Mouse (Mus musculus): Measurements from ENCODE around the gene Ell. TPM values are rescaled to one million over a fixed set of nuclear protein-coding genes. Genes with fewer than 3 reads are reported as not detected.

Ell gene
- polyA plus RNA-seq, 1 experiment from 2014 or later = 9.7 TPM

- Histone ChIP-seq H3K4me3 (replicated peaks) (peak overlapping the region; percentile 47), H3K36me3 (peaks cover 4% of the 10 kb centered on the region; the same call in 1 of the 2 replicates), H3K27me3 (peaks cover 81% of the 10 kb centered on the region), H3K9me3 (replicated peaks) (no peaks in the 10 kb centered on the region), H3K4me2 (peak overlapping the region; percentile 72), H3K27ac (peak overlapping the region; percentile 84), H3K4me1 (replicated peaks) (peaks cover 76% of the 10 kb centered on the region), H3K9ac (peak overlapping the region; percentile 62)
- WGBS (ENCODE audit: insufficient replicate concordance) = 3% methylated on average over 39 of the region's 39 CpGs
- peak; percentile 79 for DNase-seq
- ATAC-seq (ENCODE audit: low read depth) = peak; percentile 86
Observed at GRCm38 (mm10) chr8:70500386-70501301, 38.6 kb upstream of the Ell start.

- DNase-seq (no peak), ATAC-seq (ENCODE audit: low read depth) (no peak)
- H3K4me3 ChIP-seq (replicated peaks) = peak overlapping the region; percentile 47
- no peaks in the 10 kb centered on the region for H3K9me3 ChIP-seq (replicated peaks)
- peak overlapping the region; percentile 84 for H3K27ac ChIP-seq
- peak overlapping the region; percentile 62 for H3K9ac ChIP-seq
- H3K27me3 ChIP-seq = peaks cover 67% of the 10 kb centered on the region
- peak overlapping the region; percentile 72 for H3K4me2 ChIP-seq
- H3K36me3 ChIP-seq = peaks cover 4% of the 10 kb centered on the region
- 17% methylated on average over 23 of the region's 23 CpGs for WGBS (ENCODE audit: insufficient replicate concordance)
- peaks cover 83% of the 10 kb centered on the region for H3K4me1 ChIP-seq (replicated peaks)
Observed at GRCm38 (mm10) chr8:70501820-70502529, 37.3 kb upstream of the Ell start.

GRCm38 (mm10) chr8:70502540-70502939 is 36.7 kb upstream of the Ell start:
- peaks cover 10% of the 10 kb centered on the region for H3K36me3 ChIP-seq
- WGBS (ENCODE audit: insufficient replicate concordance) = 34% methylated on average over 12 of the region's 12 CpGs
- peaks cover 89% of the 10 kb centered on the region for H3K4me1 ChIP-seq (replicated peaks)
- peak overlapping the region; percentile 72 for H3K4me2 ChIP-seq
- H3K9ac ChIP-seq = peak overlapping the region; percentile 62
- H3K4me3 ChIP-seq (replicated peaks) = peak overlapping the region; percentile 47
- peaks cover 62% of the 10 kb centered on the region for H3K27me3 ChIP-seq
- no peak overlapping the region; the same call in 1 of the 2 replicates for H3K27ac ChIP-seq
- H3K9me3 ChIP-seq (replicated peaks) = no peaks in the 10 kb centered on the region
- no peak for DNase-seq
- ATAC-seq (ENCODE audit: low read depth) = no peak

GRCm38 (mm10) chr8:70503062-70503750 is 36.1 kb upstream of the Ell start:
- Histone ChIP-seq H3K9me3 (replicated peaks) (no peaks in the 10 kb centered on the region), H3K4me2 (peak overlapping the region; percentile 72), H3K4me1 (replicated peaks) (peaks cover 94% of the 10 kb centered on the region), H3K36me3 (peaks cover 17% of the 10 kb centered on the region), H3K27me3 (peaks cover 55% of the 10 kb centered on the region), H3K4me3 (replicated peaks) (0 out of 2 replicates have a peak overlapping the region, but pooled peaks have one; percentile 2), H3K27ac (peak overlapping the region; percentile 21; the same call in 1 of the 2 replicates), H3K9ac (peak overlapping the region; percentile 62)
- WGBS (ENCODE audit: insufficient replicate concordance) = 18% methylated on average over 46 of the region's 46 CpGs
- peak; percentile 59 for DNase-seq
- ATAC-seq (ENCODE audit: low read depth) = no peak

- H3K4me2 ChIP-seq = no peak overlapping the region
- H3K4me1 ChIP-seq (replicated peaks) = peaks cover 94% of the 10 kb centered on the region
- 86% methylated on average over 16 of the region's 16 CpGs for WGBS (ENCODE audit: insufficient replicate concordance)
- H3K9me3 ChIP-seq (replicated peaks) = no peaks in the 10 kb centered on the region
- peaks cover 44% of the 10 kb centered on the region for H3K27me3 ChIP-seq
- peaks cover 28% of the 10 kb centered on the region for H3K36me3 ChIP-seq
- no peak overlapping the region for H3K27ac ChIP-seq
- no peak overlapping the region for H3K4me3 ChIP-seq (replicated peaks)
- H3K9ac ChIP-seq = no peak overlapping the region
- DNase-seq = no peak
- ATAC-seq (ENCODE audit: low read depth) = no peak
Observed at GRCm38 (mm10) chr8:70504291-70504716, 35.0 kb upstream of the Ell start.

- DNase-seq (peak; percentile 74), ATAC-seq (ENCODE audit: low read depth) (no peak)
- H3K36me3 ChIP-seq = peaks cover 29% of the 10 kb centered on the region
- WGBS (ENCODE audit: insufficient replicate concordance) = 58% methylated on average over 3 of the region's 3 CpGs
- H3K4me1 ChIP-seq (replicated peaks) = peaks cover 91% of the 10 kb centered on the region
- H3K27ac ChIP-seq = no peak overlapping the region
- no peak overlapping the region for H3K9ac ChIP-seq
- H3K9me3 ChIP-seq (replicated peaks) = no peaks in the 10 kb centered on the region
- H3K4me2 ChIP-seq = peak overlapping the region; percentile 93
- H3K27me3 ChIP-seq = peaks cover 39% of the 10 kb centered on the region
- H3K4me3 ChIP-seq (replicated peaks) = no peak overlapping the region
Observed at GRCm38 (mm10) chr8:70504851-70505250, 34.4 kb upstream of the Ell start.

GRCm38 (mm10) chr8:70505698-70506327 is 33.4 kb upstream of the Ell start:
- peaks cover 82% of the 10 kb centered on the region for H3K4me1 ChIP-seq (replicated peaks)
- WGBS (ENCODE audit: insufficient replicate concordance) = 39% methylated on average over 32 of the region's 32 CpGs
- H3K9ac ChIP-seq = peak overlapping the region; percentile 89
- peak overlapping the region; percentile 79 for H3K4me3 ChIP-seq (replicated peaks)
- H3K27ac ChIP-seq = peak overlapping the region; percentile 95
- H3K27me3 ChIP-seq = peaks cover 30% of the 10 kb centered on the region
- H3K9me3 ChIP-seq (replicated peaks) = no peaks in the 10 kb centered on the region
- peaks cover 29% of the 10 kb centered on the region for H3K36me3 ChIP-seq
- DNase-seq (no peak), ATAC-seq (ENCODE audit: low read depth) (peak; percentile 24)
- H3K4me2 ChIP-seq = peak overlapping the region; percentile 93

- H3K4me3 ChIP-seq (replicated peaks) = peak within 1 kb of the TSS; percentile 79
- peaks cover 79% of the 10 kb centered on the region for H3K4me1 ChIP-seq (replicated peaks)
- ATAC-seq (ENCODE audit: low read depth) = peak; percentile 83
- WGBS (ENCODE audit: insufficient replicate concordance) = under 1% methylated on average over 40 of the region's 40 CpGs
- H3K9me3 ChIP-seq (replicated peaks) = no peaks in the 10 kb centered on the region
- H3K27ac ChIP-seq = peak within 1 kb of the TSS; percentile 95
- peak within 1 kb of the TSS; percentile 93 for H3K4me2 ChIP-seq
- H3K36me3 ChIP-seq = peaks cover 29% of the 10 kb centered on the region
- DNase-seq = peak; percentile 93
- peak within 1 kb of the TSS; percentile 89 for H3K9ac ChIP-seq
- H3K27me3 ChIP-seq = peaks cover 24% of the 10 kb centered on the region
Observed at GRCm38 (mm10) chr8:70506328-70507026, 32.8 kb upstream of the Ell start, which contains the start of gene Rex1bd. TSS of gene Rex1bd (minus strand) at chr8:70506752.

- Histone ChIP-seq H3K9ac (peak overlapping the region; percentile 89), H3K27ac (peak overlapping the region; percentile 95)
Observed at GRCm38 (mm10) chr8:70507027-70507393, 32.2 kb upstream of the Ell start.

More at GRCm38 (mm10) chr8:70507027-70507393, 32.2 kb upstream of the Ell start:
- Histone ChIP-seq H3K9me3 (replicated peaks) (no peaks in the 10 kb centered on the region), H3K4me3 (replicated peaks) (peak overlapping the region; percentile 79), H3K4me1 (replicated peaks) (peaks cover 79% of the 10 kb centered on the region), H3K27me3 (peaks cover 18% of the 10 kb centered on the region), H3K36me3 (peaks cover 29% of the 10 kb centered on the region), H3K4me2 (peak overlapping the region; percentile 93)
- ATAC-seq (ENCODE audit: low read depth) (no peak), DNase-seq (no peak)
- 41% methylated on average over 5 of the region's 5 CpGs for WGBS (ENCODE audit: insufficient replicate concordance)
